Mouse (Mus musculus): Measurements from ENCODE around the gene Tmem30c. TPM values are rescaled to one million over a fixed set of nuclear protein-coding genes. Genes with fewer than 3 reads are reported as not detected.
A peak's percentile ranks its signal among the peaks of the same experiment; 100 is the strongest.

The Tmem30c gene
- polyA plus RNA-seq, 2 experiments: not detected

GRCm38 (mm10) chr16:57259356-57260083, 33.1 kb downstream of the Tmem30c start:
- ATAC-seq (ENCODE audit: insufficient read depth) (no peak), DNase-seq (ENCODE audit: low read depth in 3 of 3, low spot score in 3 of 3) (no peak)
- Histone ChIP-seq H3K27ac (no peak overlapping the region), H3K9ac (replicated peaks) (no peak overlapping the region), H3K9me3 (ENCODE audit: control insufficient read depth, low read length) (no peaks in the 10 kb centered on the region), H3K4me2 (ENCODE audit: low read depth) (no peak overlapping the region), H3K4me1 (replicated peaks; ENCODE audit: control insufficient read depth in 2 of 2, insufficient read depth in 2 of 2, low read length in 1 of 2) (no peaks in the 10 kb centered on the region), H3K36me3 (replicated peaks; ENCODE audit: control insufficient read depth, insufficient read depth, low read depth) (no peaks in the 10 kb centered on the region), H3K27me3 (ENCODE audit: control insufficient read depth, insufficient read depth, low read length) (no peaks in the 10 kb centered on the region), H3K4me3 (ENCODE audit: insufficient read depth in 1 of 2, low read depth in 2 of 2, low read length in 2 of 2) (no peak overlapping the region)
- TF ChIP-seq CTCF (IDR thresholded peaks at IDR 0.05; ENCODE audit: low read depth) (no peak), EP300 (IDR thresholded peaks at IDR 0.05; ENCODE audit: low read depth) (no peak)
- 63% methylated on average over 11 of the region's 13 CpGs for WGBS (ENCODE audit: insufficient replicate concordance)

GRCm38 (mm10) chr16:57251589-57252421, 40.9 kb downstream of the Tmem30c start:
- no peak for ATAC-seq (ENCODE audit: insufficient read depth)

GRCm38 (mm10) chr16:57250991-57251390, 41.7 kb downstream of the Tmem30c start:
- DNase-seq (ENCODE audit: low read depth in 3 of 3, low spot score in 3 of 3) (no peak), ATAC-seq (ENCODE audit: insufficient read depth) (no peak)
- Histone ChIP-seq H3K9me3 (ENCODE audit: control insufficient read depth, low read length) (no peaks in the 10 kb centered on the region), H3K4me3 (ENCODE audit: insufficient read depth in 1 of 2, low read depth in 2 of 2, low read length in 2 of 2) (no peak overlapping the region), H3K9ac (replicated peaks) (no peak overlapping the region), H3K4me1 (replicated peaks; ENCODE audit: control insufficient read depth in 2 of 2, insufficient read depth in 2 of 2, low read length in 1 of 2) (no peaks in the 10 kb centered on the region), H3K27ac (no peak overlapping the region), H3K27me3 (ENCODE audit: control insufficient read depth, insufficient read depth, low read length) (no peaks in the 10 kb centered on the region), H3K4me2 (ENCODE audit: low read depth) (no peak overlapping the region), H3K36me3 (replicated peaks; ENCODE audit: control insufficient read depth, insufficient read depth, low read depth) (no peaks in the 10 kb centered on the region)
- WGBS (ENCODE audit: insufficient replicate concordance): 61% methylated on average over 4 of the region's 4 CpGs
- no peak for TF ChIP-seq CTCF (IDR thresholded peaks at IDR 0.05; ENCODE audit: low read depth)
- TF ChIP-seq EP300 (IDR thresholded peaks at IDR 0.05; ENCODE audit: low read depth): no peak

More at GRCm38 (mm10) chr16:57251589-57252421, 40.9 kb downstream of the Tmem30c start:
- Histone ChIP-seq H3K27me3 (ENCODE audit: control insufficient read depth, insufficient read depth, low read length) (no peaks in the 10 kb centered on the region), H3K4me2 (ENCODE audit: low read depth) (no peak overlapping the region), H3K9ac (replicated peaks) (no peak overlapping the region), H3K4me3 (ENCODE audit: insufficient read depth in 1 of 2, low read depth in 2 of 2, low read length in 2 of 2) (no peak overlapping the region), H3K4me1 (replicated peaks; ENCODE audit: control insufficient read depth in 2 of 2, insufficient read depth in 2 of 2, low read length in 1 of 2) (no peaks in the 10 kb centered on the region), H3K36me3 (replicated peaks; ENCODE audit: control insufficient read depth, insufficient read depth, low read depth) (no peaks in the 10 kb centered on the region), H3K9me3 (ENCODE audit: control insufficient read depth, low read length) (no peaks in the 10 kb centered on the region), H3K27ac (no peak overlapping the region)
- TF ChIP-seq CTCF (IDR thresholded peaks at IDR 0.05; ENCODE audit: low read depth) (no peak), EP300 (IDR thresholded peaks at IDR 0.05; ENCODE audit: low read depth) (no peak)
- DNase-seq (ENCODE audit: low read depth in 3 of 3, low spot score in 3 of 3): no peak
- WGBS (ENCODE audit: insufficient replicate concordance): 40% methylated on average over 7 of the region's 7 CpGs

GRCm38 (mm10) chr16:57247464-57247863, 45.2 kb downstream of the Tmem30c start:
- Histone ChIP-seq H3K9me3 (ENCODE audit: control insufficient read depth, low read length) (no peaks in the 10 kb centered on the region), H3K4me2 (ENCODE audit: low read depth) (no peak overlapping the region), H3K4me1 (replicated peaks; ENCODE audit: control insufficient read depth in 2 of 2, insufficient read depth in 2 of 2, low read length in 1 of 2) (no peaks in the 10 kb centered on the region), H3K4me3 (ENCODE audit: insufficient read depth in 1 of 2, low read depth in 2 of 2, low read length in 2 of 2) (no peak overlapping the region), H3K9ac (replicated peaks) (no peak overlapping the region), H3K36me3 (replicated peaks; ENCODE audit: control insufficient read depth, insufficient read depth, low read depth) (no peaks in the 10 kb centered on the region), H3K27me3 (ENCODE audit: control insufficient read depth, insufficient read depth, low read length) (no peaks in the 10 kb centered on the region), H3K27ac (no peak overlapping the region)
- ATAC-seq (ENCODE audit: insufficient read depth) (no peak), DNase-seq (ENCODE audit: low read depth in 3 of 3, low spot score in 3 of 3) (no peak)
- 81% methylated on average over 4 of the region's 4 CpGs for WGBS (ENCODE audit: insufficient replicate concordance)
- no peak for TF ChIP-seq EP300 (IDR thresholded peaks at IDR 0.05; ENCODE audit: low read depth)
- no peak for TF ChIP-seq CTCF (IDR thresholded peaks at IDR 0.05; ENCODE audit: low read depth)

- no peak for ATAC-seq (ENCODE audit: insufficient read depth)
- WGBS (ENCODE audit: insufficient replicate concordance): 24% methylated on average over 3 of the region's 3 CpGs
- Histone ChIP-seq H3K27me3 (ENCODE audit: control insufficient read depth, insufficient read depth, low read length) (no peaks in the 10 kb centered on the region), H3K4me2 (ENCODE audit: low read depth) (no peak overlapping the region), H3K9ac (replicated peaks) (no peak overlapping the region), H3K4me1 (replicated peaks; ENCODE audit: control insufficient read depth in 2 of 2, insufficient read depth in 2 of 2, low read length in 1 of 2) (no peaks in the 10 kb centered on the region), H3K4me3 (ENCODE audit: insufficient read depth in 1 of 2, low read depth in 2 of 2, low read length in 2 of 2) (no peak overlapping the region), H3K36me3 (replicated peaks; ENCODE audit: control insufficient read depth, insufficient read depth, low read depth) (no peaks in the 10 kb centered on the region), H3K9me3 (ENCODE audit: control insufficient read depth, low read length) (no peaks in the 10 kb centered on the region), H3K27ac (no peak overlapping the region)
- TF ChIP-seq CTCF (IDR thresholded peaks at IDR 0.05; ENCODE audit: low read depth): no peak
- TF ChIP-seq EP300 (IDR thresholded peaks at IDR 0.05; ENCODE audit: low read depth): no peak
- peak in 1 of 3 experiments; percentile 4 for DNase-seq (ENCODE audit: low read depth in 3 of 3, low spot score in 3 of 3)
Measured at GRCm38 (mm10) chr16:57246596-57246995, 46.1 kb downstream of the Tmem30c start.
